Mouse (Mus musculus): ENCODE data around the gene Ckmt2.

The Ckmt2 gene

GRCm38 (mm10) chr13:91876741-91877349 lies at the start of gene Ckmt2:
Ckmt2 (minus strand) TSS chr13:91876885.
- DNase-seq (ENCODE audit: low read depth, low spot score): no peak

GRCm38 (mm10) chr13:91921010-91921409 lies 44.3 kb upstream of the Ckmt2 start:
- DNase-seq (ENCODE audit: low read depth, low spot score): no peak

GRCm38 (mm10) chr13:91918764-91919163 lies 42.1 kb upstream of the Ckmt2 start:
- DNase-seq (ENCODE audit: low read depth, low spot score): no peak

- DNase-seq (ENCODE audit: low read depth, low spot score): no peak
These were observed 41.1 kb upstream of the Ckmt2 start for GRCm38 (mm10) chr13:91917835-91918234.

GRCm38 (mm10) chr13:91916308-91916707 lies 39.6 kb upstream of the Ckmt2 start:
- no peak for DNase-seq (ENCODE audit: low read depth, low spot score)

GRCm38 (mm10) chr13:91915582-91916239 lies 39.0 kb upstream of the Ckmt2 start:
- DNase-seq (ENCODE audit: low read depth, low spot score): no peak

GRCm38 (mm10) chr13:91915192-91915581 lies 38.5 kb upstream of the Ckmt2 start:
- peak; percentile 15 for DNase-seq (ENCODE audit: low read depth, low spot score)

GRCm38 (mm10) chr13:91911652-91912051 lies 35.0 kb upstream of the Ckmt2 start:
- DNase-seq (ENCODE audit: low read depth, low spot score): no peak

- DNase-seq (ENCODE audit: low read depth, low spot score): no peak
These were observed 34.5 kb upstream of the Ckmt2 start for GRCm38 (mm10) chr13:91911211-91911610.

GRCm38 (mm10) chr13:91908202-91908980 lies 31.7 kb upstream of the Ckmt2 start:
- DNase-seq (ENCODE audit: low read depth, low spot score): peak; percentile 78

GRCm38 (mm10) chr13:91906338-91906737 lies 29.7 kb upstream of the Ckmt2 start:
- no peak for DNase-seq (ENCODE audit: low read depth, low spot score)

GRCm38 (mm10) chr13:91896476-91896875 lies 19.8 kb upstream of the Ckmt2 start:
- no peak for DNase-seq (ENCODE audit: low read depth, low spot score)

- DNase-seq (ENCODE audit: low read depth, low spot score): peak; percentile 54
These were observed 16.4 kb upstream of the Ckmt2 start for GRCm38 (mm10) chr13:91893132-91893531.

- no peak for DNase-seq (ENCODE audit: low read depth, low spot score)
These were observed 13.4 kb upstream of the Ckmt2 start for GRCm38 (mm10) chr13:91890031-91890619.

GRCm38 (mm10) chr13:91884714-91885386 lies 8.2 kb upstream of the Ckmt2 start:
- no peak for DNase-seq (ENCODE audit: low read depth, low spot score)

GRCm38 (mm10) chr13:91881837-91882480 lies 5.3 kb upstream of the Ckmt2 start:
- DNase-seq (ENCODE audit: low read depth, low spot score): peak; percentile 29

GRCm38 (mm10) chr13:91880256-91880655 lies 3.6 kb upstream of the Ckmt2 start:
- no peak for DNase-seq (ENCODE audit: low read depth, low spot score)

GRCm38 (mm10) chr13:91877996-91878395 lies 1.3 kb upstream of the Ckmt2 start:
- DNase-seq (ENCODE audit: low read depth, low spot score): no peak

GRCm38 (mm10) chr13:91877350-91877749 lies 665 bp upstream of the Ckmt2 start:
- DNase-seq (ENCODE audit: low read depth, low spot score): no peak

- DNase-seq (ENCODE audit: low read depth, low spot score): no peak
These were observed 1.1 kb downstream of the Ckmt2 start for GRCm38 (mm10) chr13:91875581-91875980.

- DNase-seq (ENCODE audit: low read depth, low spot score): no peak
These were observed 2.1 kb downstream of the Ckmt2 start for GRCm38 (mm10) chr13:91874565-91874964.

Data from A20 (cell line).